Mouse (Mus musculus): Measurements from ENCODE around the gene Cracr2b. TPM values are rescaled to one million over a fixed set of nuclear protein-coding genes. Genes with fewer than 3 reads are reported as not detected.

Cracr2b gene
- total RNA-seq (2021), result 14.2 and 23.2 TPM in 2 replicates
- long read RNA-seq, experiment 1, partial matches to known transcripts, result 7 of 14 reads
- long read RNA-seq, experiment 1, other reads (novel, unspliced or antisense), result 7 of 14 reads
- long read RNA-seq, experiment 2, partial matches to known transcripts, result 9 of 16 reads
- long read RNA-seq, experiment 2, other reads (novel, unspliced or antisense), result 6 of 16 reads

DNA sequence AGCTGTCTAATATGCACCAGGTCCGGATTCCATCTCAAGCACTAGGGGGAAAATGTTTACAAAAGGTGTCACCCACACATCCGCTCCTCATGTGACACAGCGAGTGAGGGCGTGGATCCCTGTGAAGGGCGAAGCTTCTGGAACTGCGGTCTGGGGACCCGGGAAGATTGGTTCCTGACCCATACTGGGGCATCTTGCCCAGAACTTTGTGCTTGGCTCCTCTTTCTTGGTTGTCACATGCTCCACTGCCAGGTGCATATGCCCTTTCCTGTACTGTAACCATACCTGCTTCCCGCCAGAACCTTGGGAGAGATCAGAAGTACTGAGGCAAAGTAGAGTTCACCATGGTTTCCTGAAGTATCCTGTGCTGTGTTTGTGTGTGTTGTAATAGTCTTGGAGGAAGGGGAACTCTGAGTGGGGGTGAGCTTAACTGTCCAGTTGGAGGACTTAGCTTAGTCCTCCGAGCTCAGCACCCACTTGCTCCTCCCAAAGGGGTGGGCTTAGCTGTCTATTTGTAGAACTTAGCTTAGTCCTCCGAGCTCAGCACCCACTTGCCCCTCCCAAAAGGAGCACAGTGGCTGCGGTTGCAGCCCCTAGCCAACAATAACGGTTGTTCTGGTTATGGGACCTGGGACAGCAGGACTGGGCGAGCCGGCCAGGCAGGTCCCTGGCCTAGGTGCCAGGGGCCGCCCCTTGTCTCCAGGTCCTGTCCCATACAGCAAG is at the start of gene Cracr2b:
Cracr2b (plus strand) TSS at position 704 of the 723 bp plus-strand sequence.
- peak; percentile 33 for DNase-seq

- DNase-seq, result no peak
Measured at GRCm38 (mm10) chr7:141411667-141412066, 49.2 kb upstream of the Cracr2b start.

GRCm38 (mm10) chr7:141413331-141413730 is 47.6 kb upstream of the Cracr2b start:
- no peak for DNase-seq

DNA sequence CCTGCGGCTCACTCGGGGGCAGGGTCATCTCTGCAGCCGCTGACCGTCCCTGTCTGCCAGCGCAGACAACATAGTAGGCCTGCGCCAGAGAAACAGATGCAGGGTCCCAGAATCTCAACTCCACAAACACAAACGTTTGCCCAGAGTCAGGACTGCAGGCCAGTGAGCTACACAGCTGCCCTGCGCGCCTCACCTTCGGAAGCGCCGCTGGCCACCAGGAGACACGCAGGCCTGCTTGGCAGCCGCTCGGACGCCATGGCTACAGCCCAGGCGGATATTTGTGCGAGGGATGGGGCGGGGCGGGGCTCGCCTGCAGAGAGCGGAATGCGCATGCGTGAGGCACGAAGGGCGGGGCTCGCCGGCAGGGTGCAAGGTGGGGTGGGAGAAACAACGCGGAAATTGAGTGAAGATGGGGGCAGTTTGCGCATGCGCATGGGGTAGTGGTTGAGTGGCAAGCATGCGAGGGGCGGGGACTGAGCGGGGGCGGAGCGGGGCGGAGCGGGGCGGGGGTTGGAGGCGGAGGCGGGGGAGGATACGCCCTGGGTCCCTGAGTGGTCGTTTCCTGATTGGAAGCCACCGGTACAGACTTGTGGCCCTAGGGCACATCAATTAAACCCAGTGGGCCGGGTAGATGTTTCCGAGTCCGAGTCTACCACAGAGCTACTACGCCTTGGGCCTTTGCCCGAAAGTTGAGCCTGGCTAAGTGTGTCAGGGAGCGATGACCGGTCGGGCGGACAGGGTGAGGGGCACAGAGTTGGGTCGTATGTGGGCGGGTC is 46.9 kb upstream of the Cracr2b start, which contains the start of gene Gatd1:
Gatd1 (minus strand) TSS at position 328 of the 776 bp plus-strand sequence.
- DNase-seq, result peak; percentile 100

DNA sequence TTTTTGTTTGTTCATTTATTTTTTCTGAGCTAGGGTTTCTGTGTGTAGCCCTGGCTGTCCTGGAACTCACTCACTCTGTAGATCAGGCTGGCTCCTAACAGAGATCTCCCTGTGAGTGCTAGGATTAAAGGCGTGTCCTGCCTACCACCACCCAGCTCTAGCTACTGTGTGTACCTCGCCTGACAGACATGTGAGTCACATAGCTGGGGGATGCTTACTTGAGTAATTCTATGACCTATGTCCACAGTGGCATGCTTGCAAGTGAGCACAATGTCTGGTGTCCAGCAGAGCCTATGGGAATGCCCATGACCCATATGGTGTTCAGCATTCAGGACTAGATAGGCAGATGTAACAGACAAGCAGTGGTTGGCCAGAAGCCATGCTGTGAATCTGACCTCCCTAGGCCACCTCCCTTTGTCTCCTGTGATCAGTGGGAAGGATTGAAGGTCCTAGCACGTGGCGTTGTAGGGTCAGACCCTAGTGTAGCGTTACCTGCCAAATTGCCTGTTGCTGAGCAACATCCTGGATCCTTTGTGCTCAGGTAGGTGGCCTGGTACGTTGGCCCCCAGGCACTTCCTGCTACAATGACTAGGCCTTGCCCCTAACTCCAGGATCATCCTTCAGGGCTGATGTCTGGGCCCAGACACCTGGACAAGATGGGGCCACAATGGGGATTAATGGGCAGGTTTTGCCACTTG is 44.6 kb upstream of the Cracr2b start:
- no peak for DNase-seq

DNA sequence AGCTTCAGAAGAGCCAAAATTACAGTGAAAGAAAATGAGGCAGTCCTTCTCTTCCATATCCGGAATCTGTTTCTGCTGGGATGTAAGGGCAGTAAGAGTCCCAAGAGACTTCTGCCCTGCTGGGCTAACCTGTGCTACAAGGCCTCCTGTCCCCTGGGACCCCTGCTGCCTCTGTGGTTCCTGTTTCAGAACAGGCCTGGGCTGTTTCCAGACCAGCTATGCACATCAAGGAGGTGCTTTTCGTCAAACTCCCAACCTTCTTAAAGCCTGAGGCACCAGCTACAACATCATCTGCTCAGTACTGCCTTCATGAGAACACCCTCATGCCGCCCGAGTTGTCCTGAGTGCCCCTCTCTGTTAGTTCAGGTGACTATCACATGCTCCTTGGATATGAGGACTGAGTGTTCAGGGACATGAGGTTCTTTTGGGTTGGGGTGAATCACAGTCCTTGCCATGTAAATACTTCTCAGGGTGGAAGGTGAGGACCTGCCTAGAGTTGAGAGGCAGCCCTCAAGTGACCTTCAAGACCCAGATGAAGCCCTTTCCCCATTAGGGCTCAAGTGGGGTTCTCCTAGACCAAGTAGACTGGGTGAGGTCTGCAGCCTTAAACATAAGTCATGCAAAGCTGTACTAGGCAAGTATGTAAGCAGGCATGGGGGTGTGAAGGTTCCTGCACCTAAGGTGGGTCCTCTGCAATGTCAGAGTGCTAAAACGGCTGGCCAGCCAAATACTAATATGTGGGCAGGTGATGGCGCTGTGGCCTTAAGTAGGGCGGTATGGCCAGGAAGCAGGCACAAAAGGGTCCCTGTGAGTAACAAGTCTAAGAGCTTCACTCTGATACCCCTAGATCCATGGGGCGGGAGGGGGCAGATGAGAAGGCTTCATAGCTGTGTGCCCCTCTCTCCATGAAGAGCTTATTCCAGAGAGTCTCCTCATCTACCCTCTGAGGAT is 42.9 kb upstream of the Cracr2b start:
- no peak for DNase-seq

GRCm38 (mm10) chr7:141418970-141419369 is 41.9 kb upstream of the Cracr2b start:
- DNase-seq, result peak; percentile 50

DNA sequence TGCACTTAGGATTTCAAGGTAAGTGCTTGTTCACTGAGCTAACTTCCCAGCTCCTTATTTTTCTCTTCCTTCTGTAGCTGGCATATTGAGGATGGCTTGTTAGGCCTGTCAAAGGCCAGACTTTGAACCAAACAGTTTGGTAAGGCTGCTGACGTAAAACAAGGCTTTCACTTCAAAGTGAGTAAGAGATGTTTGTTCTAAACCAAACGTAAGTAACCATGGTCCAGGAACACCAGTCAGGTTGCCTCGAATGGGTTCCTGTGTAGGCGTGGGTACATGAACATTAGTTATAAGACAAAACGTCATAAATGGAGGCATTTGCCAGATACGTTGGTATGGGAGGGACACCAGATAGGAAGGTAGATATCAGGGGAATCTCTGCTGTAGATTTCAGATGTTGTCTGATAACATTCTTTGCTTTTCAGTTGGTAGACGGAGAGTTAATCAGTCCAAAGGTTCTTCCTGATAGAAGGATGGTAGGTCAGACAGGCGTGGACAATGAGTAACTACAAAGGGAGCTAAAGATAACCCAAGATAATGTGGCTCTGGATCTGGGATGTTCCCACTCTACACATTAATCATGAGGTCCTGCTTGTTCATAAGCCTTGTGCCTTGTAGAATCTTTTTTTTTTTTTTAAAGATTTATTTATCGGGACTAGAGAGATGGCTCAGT is 40.7 kb upstream of the Cracr2b start:
- DNase-seq, result no peak

GRCm38 (mm10) chr7:141423811-141424210 is 37.1 kb upstream of the Cracr2b start:
- no peak for DNase-seq

DNA sequence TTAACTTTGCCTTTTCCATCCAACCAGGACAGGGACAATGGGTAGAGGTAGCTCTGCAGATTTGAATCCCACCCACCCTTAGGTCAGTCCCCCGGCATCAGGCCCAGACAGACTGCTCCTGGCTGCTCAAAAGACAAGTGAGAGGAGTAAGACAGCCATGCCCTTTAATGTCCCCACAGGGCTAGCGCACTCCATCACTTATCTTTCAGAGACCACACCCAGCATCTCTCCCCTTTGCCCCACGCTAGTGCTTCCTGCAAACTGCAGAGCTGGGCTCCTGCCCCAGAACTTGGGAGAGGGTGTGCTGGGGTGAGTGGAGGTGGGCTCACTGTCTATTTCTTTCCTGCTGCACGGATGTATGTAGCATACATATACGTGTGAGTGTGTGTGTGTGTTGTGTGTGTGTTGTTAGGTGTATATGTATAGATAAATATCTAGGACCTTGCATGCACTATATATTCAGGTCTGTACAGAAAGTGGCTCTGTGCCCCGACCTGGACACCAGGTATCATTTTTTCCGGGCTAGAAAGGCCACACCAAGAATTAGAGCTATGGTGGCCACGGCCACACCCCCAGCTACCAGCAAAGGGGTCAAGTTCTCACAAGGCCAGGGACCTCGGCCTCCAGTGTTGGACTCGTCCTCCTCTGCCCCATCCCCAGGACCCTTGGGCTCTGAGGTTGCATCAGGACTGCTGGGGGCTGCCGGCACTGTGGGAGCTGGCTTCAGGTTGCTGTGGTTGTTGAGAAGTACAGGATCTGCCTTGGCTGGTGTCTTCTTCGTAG is 33.8 kb upstream of the Cracr2b start:
- no peak for DNase-seq

DNA sequence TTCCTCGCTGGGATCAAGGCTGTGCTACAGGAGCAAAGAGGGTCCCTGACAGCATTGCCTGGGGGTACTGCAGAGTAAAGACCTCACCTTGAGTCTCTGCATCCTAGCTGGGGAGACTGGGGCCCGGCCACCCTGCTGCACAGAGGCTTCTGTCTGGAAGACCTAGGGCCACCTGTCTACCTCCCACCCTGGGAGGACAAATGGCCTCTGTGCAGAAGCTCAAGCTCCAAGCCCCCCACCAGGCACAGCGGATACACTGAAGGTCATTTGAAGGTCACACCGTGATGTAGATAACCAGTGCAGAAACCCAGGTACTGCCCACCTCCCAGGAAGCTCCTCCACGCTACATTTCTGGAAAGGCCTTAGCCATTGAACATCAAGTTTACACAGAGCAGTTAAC is 32.2 kb upstream of the Cracr2b start:
- DNase-seq, result no peak

GRCm38 (mm10) chr7:141429310-141429709 is 31.6 kb upstream of the Cracr2b start, which contains the start of gene Cend1:
Gene Cend1, minus strand, starts transcription at chr7:141429491.
- peak; percentile 66 for DNase-seq

GRCm38 (mm10) chr7:141429840-141430584 is 30.9 kb upstream of the Cracr2b start:
- peak; percentile 69 for DNase-seq

GRCm38 (mm10) chr7:141430585-141431240 is 30.2 kb upstream of the Cracr2b start:
- no peak for DNase-seq

- DNase-seq, result no peak
Measured at GRCm38 (mm10) chr7:141431434-141432185, 29.3 kb upstream of the Cracr2b start.

DNA sequence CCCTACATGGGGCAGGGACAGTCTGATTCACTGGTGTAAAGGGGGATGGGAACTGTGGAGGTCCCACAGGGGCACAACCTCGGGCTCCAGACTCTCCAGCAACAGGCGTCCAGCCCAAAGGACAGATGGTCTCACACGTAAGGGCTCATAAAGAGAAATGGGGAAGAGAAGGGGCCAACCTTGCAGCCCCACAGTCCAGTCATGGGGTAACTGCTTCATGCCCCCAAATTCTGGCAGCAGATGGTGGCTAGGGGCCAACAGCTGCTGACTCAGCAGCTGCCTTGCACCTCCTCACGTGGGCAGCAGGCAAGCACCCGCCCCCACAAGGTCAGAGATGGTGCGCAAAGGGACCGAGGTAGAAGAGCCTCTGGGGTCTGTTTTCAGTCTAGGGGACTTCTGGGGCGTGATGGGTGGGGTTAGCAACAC is 28.7 kb upstream of the Cracr2b start:
- peak; percentile 90 for DNase-seq

DNA sequence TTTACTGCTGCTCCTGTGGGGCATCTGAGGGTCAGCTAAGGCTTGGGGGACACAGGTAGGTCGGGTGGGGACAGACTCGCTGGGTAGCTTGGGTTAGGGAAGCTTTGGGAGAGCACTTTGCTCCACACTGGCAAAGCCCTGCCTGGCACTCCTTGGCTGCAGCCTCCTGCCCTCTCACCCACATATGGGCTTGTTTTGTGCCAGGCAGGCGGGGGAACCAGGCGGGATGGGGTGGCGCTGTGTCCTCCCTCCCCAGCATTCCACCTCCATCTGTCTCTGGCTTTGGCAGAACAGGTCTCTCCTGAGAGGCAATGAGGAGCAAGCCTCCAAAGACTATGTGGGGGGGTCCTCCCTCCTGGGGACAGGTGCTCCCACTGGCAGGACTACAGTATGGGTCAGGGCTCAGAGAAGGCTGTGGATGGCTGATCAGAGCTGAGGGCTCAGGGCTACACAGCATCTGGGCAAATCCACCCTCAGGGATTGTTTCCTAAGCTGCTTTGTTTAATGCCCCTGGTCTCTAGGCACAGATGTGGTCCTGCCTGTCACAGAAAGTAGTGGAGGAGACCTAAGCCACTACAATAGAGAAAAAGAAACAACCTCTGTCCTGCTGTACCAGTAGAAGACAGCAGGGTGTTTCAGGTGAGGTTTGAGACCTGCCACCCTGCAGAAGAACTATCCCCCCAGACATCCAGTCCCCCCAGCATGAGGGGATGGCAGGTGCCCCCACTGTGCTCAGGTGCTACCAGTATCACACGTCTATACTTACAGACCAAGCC is 28.0 kb upstream of the Cracr2b start:
- DNase-seq, result peak; percentile 82

Data from adrenal gland, postnatal 14 days (tissue).